Mouse (Mus musculus) liver, embryonic 14.5 days (tissue): ENCODE data around the gene Mrpl3. TPM values are rescaled to one million over a fixed set of nuclear protein-coding genes. Genes with fewer than 3 reads are reported as not detected.
"Not testable (repeated sequence)": the region's sequence is repeated elsewhere in the genome, so short reads cannot be mapped to it uniquely, and the experiment has no call there.

ENCODE experiments used
- ATAC-seq: fragments of 200-750 bp; cut with Nextera tagmentation; 2 replicates; pipeline ENCODE4 v1.8.0; 2017; ENCODE audit warnings: moderate number of reproducible peaks, mild to moderate bottlenecking, moderate library complexity; ENCODE audit not compliant: insufficient read depth
- DNase-seq, 3 experiments: peaks; one replicate each; pipeline ENCODE4 v3.0.0-alpha.2; 2012 to 2013; ENCODE audit warnings: low read depth in 3 of 3, low spot score in 3 of 3
- H3K27ac ChIP-seq: fragments of 300-500 bp; sonication (generic); 2 replicates; pipeline ENCODE4 v1.5.1; 2014; ENCODE audit warnings: moderate library complexity, mild to moderate bottlenecking, control low read depth, inconsistent platforms
- H3K27me3 ChIP-seq: fragments of 300-500 bp; sonication (generic); 2 replicates; pipeline ENCODE4 v1.6.1; 2014; ENCODE audit warnings: mild to moderate bottlenecking, low read length, moderate library complexity; ENCODE audit not compliant: control insufficient read depth, insufficient read depth
- H3K36me3 ChIP-seq: fragments of 300-500 bp; sonication (generic); replicated peaks from 2 replicates; pipeline ENCODE4 v1.6.1; 2014; ENCODE audit warnings: low read depth; ENCODE audit not compliant: control insufficient read depth, insufficient read depth
- H3K4me1 ChIP-seq, 2 experiments: fragments of 200-500 bp in 1 of 2; fragments of 300-500 bp in 1 of 2; sonication (generic) in 1 of 2; replicated peaks; 2 replicates each; pipeline ENCODE4 v1.6.1; 2012 to 2014; ENCODE audit warnings: antibody characterized with exemption in 1 of 2, inconsistent platforms in 1 of 2, low read length in 1 of 2; ENCODE audit not compliant: control insufficient read depth in 2 of 2, insufficient read depth in 2 of 2
- H3K4me2 ChIP-seq: fragments of 300-500 bp; sonication (generic); 2 replicates; pipeline ENCODE4 v1.6.1; 2014; ENCODE audit warnings: low read depth, mild to moderate bottlenecking, control low read depth, moderate library complexity
- H3K4me3 ChIP-seq, 2 experiments: fragments of 200-500 bp in 1 of 2; fragments of 300-500 bp in 1 of 2; sonication (generic) in 1 of 2; 2 replicates each; pipeline ENCODE4 v1.5.1; 2012 to 2014; ENCODE audit warnings: low read depth in 2 of 2, low read length in 2 of 2, mild to moderate bottlenecking in 2 of 2, control low read depth in 1 of 2, inconsistent platforms in 1 of 2, moderate library complexity in 1 of 2; ENCODE audit not compliant: insufficient read depth in 1 of 2
- H3K9ac ChIP-seq: fragments of 300-500 bp; sonication (generic); replicated peaks from 2 replicates; pipeline ENCODE4 v1.6.1; 2014; ENCODE audit warnings: mild to moderate bottlenecking, control low read depth, moderate library complexity
- H3K9me3 ChIP-seq: fragments of 300-500 bp; sonication (generic); 2 replicates; pipeline ENCODE4 v1.6.1; 2016; ENCODE audit warnings: low read length, mixed read lengths; ENCODE audit not compliant: control insufficient read depth
- CTCF ChIP-seq: IDR thresholded peaks from 2 replicates; pipeline ENCODE4 v1.5.1; 2016; ENCODE audit warnings: antibody characterized with exemption, low read depth, control low read depth
- EP300 ChIP-seq: IDR thresholded peaks from 2 replicates; pipeline ENCODE4 v1.6.1; 2016; ENCODE audit warnings: antibody characterized with exemption, low read depth
- WGBS: fragments of 180-500 bp; shearing (Covaris S2); extraction: QIAGEN DNeasy Blood & Tissue Kit; methylation state at CpG from one replicate; pipeline ENCODE4 v1.1.7; 2014; ENCODE audit not compliant: insufficient replicate concordance; 5-methylcytosine and 5-hydroxymethylcytosine counted together
- polyA plus RNA-seq, 2 experiments: library from polyadenylated mRNA; depleted of rRNA in 1 of 2; stranded (reverse) in 1 of 2; unstranded in 1 of 2; fragments of >200 nt; fragmentation: Nextera tagmentation in 1 of 2; extraction: Ambion mirVana in 1 of 2; gene quantifications; 2 replicates each; pipeline versions ENCODE4 v1.2.1 to v1.2.3; 2012 to 2014

Gene Mrpl3
- polyA plus RNA-seq, 2 experiments, result 22.2 to 56.0 TPM

DNA sequence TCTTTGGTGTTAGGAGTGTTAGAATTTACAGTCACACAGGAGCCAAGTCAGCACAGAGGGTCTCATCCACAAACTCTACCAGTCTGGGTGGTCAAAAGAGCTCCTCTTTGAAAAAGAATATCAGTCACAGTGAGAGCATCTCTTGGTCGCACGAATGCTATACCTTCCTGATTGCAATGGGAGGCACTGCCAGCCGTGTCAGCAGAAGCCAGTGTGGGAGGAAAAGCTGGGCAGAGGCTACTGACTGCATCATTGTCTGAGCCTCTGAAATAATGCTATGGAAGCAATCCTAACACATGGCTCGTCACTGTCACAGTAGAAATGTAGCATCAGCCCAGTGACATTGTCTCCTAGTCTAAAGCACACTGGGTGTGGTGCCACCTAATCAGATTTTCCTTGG, 25.4 kb downstream of the Mrpl3 start:
- H3K4me3 ChIP-seq, result no peak overlapping the region
- 62% methylated on average over 4 of the region's 4 CpGs for WGBS

DNA sequence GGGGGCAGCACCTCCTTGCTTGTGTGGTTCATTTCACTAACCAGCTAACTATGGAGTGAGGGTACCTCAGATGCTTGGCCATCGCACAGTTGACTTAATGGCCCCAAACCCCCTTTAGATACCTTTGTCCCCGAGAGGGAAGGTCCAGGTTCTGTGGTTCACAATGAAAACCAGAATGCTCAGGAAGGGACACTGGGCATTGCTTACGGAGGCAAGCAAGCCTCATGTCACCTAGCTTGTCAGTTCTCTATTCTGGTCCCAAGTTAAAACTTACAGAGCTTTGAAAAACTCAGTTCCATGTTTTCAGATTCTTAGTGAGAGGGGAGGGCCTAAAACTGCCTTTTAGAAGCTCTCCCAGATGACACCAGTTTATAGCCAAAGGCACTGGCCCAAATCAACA, 27.2 kb downstream of the Mrpl3 start:
- DNase-seq, result no peak

More for the DNA sequence above, 25.4 kb downstream of the Mrpl3 start:
- no peak for TF ChIP-seq EP300
- no peak for TF ChIP-seq CTCF
- Histone ChIP-seq H3K36me3 (peaks cover 7% of the 10 kb centered on the region; the same call in 1 of the 2 replicates), H3K9ac (no peak overlapping the region), H3K4me2 (no peak overlapping the region), H3K9me3 (no peaks in the 10 kb centered on the region), H3K27ac (no peak overlapping the region), H3K27me3 (no peaks in the 10 kb centered on the region), H3K4me1 (no peaks in the 10 kb centered on the region)
- DNase-seq (no peak), ATAC-seq (no peak)

DNA sequence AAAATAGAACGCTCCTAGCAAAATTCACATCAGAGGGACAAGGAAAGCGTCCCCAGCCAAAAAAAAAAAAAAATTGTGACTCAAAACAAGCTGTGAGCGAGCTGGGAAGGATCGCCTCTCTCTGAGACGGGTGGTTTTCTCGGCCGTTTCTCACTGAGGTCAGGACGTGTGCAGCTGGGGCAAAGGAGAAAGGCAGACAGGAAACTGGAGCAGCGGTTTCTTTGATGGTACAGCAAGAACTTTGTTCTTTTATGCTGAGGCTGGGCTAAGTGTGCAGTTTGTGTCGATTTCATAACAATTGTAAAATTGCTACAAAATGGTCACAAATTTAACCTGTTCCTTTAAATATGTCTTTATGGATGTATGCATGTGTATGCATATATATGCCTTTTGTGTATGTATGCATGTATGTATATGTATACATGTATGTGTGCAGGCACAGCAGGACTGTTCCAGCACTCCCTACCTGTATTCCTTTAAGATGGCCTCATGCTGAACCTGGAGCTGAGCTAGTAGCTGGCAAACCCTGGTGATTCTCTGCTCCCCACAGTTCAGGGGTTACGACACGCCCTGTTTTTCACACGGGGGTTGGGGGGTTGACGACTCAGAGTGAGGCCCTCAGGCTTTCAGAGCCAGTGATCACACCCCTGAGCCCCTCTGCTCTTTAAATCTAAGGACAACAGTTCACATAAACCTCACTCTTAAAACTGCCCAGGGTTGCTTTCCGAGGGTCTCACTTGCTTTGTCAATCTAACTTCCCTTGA, 48.0 kb downstream of the Mrpl3 start:
- Histone ChIP-seq H3K27me3 (no peaks in the 10 kb centered on the region), H3K9me3 (no peaks in the 10 kb centered on the region), H3K4me1 (no peaks in the 10 kb centered on the region), H3K4me3 (no peak overlapping the region), H3K36me3 (no peaks in the 10 kb centered on the region), H3K4me2 (no peak overlapping the region), H3K27ac (no peak overlapping the region), H3K9ac (no peak overlapping the region)
- DNase-seq (no peak), ATAC-seq (no peak)
- 42% methylated on average over 15 of the region's 15 CpGs for WGBS
- TF ChIP-seq CTCF (no peak), EP300 (no peak)

More for the DNA sequence above, 27.2 kb downstream of the Mrpl3 start:
- H3K9ac ChIP-seq, result no peak overlapping the region
- H3K9me3 ChIP-seq, result no peaks in the 10 kb centered on the region
- H3K27ac ChIP-seq, result no peak overlapping the region
- H3K36me3 ChIP-seq, result peaks cover 3% of the 10 kb centered on the region; the same call in 1 of the 2 replicates
- H3K27me3 ChIP-seq, result no peaks in the 10 kb centered on the region
- WGBS, result 81% methylated on average over 3 of the region's 3 CpGs
- H3K4me2 ChIP-seq, result no peak overlapping the region
- no peaks in the 10 kb centered on the region for H3K4me1 ChIP-seq
- ATAC-seq, result no peak
- TF ChIP-seq CTCF (no peak), EP300 (no peak)
- no peak overlapping the region for H3K4me3 ChIP-seq

- no peak overlapping the region for H3K9ac ChIP-seq
- H3K4me3 ChIP-seq, result no peak overlapping the region
- TF ChIP-seq EP300 (no peak), CTCF (no peak)
- H3K4me2 ChIP-seq, result no peak overlapping the region
- WGBS, result 15% methylated on average over 1 of the region's 1 CpGs
- H3K9me3 ChIP-seq, result no peaks in the 10 kb centered on the region
- no peaks in the 10 kb centered on the region for H3K4me1 ChIP-seq
- no peaks in the 10 kb centered on the region for H3K27me3 ChIP-seq
- no peak overlapping the region for H3K27ac ChIP-seq
- DNase-seq (no peak), ATAC-seq (no peak)
- H3K36me3 ChIP-seq, result no peaks in the 10 kb centered on the region
Observed at GRCm38 (mm10) chr9:105101911-105102310, 48.9 kb downstream of the Mrpl3 start.

DNA sequence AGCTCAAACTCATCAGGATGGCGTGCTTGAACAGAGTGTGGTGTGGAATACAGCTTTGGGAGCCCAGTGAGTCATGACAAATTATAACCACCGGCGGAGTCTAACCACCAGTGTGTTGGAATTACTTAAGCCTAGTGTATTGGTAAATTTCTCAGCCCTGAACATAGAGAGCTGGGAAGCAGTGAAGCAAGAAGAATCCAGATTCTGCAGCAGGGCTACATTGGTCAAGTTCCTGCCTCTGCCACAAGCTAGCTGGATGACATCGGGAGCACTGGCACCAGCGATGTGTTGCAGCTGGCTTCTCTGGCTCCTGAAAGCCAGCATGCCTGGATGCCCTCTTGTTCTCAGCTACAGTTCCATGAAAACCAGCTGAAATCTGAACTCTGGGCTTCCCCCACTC, 50.9 kb downstream of the Mrpl3 start:
- no peak overlapping the region for H3K27ac ChIP-seq
- 78% methylated on average over 5 of the region's 5 CpGs for WGBS
- no peaks in the 10 kb centered on the region for H3K27me3 ChIP-seq
- H3K9me3 ChIP-seq, result no peaks in the 10 kb centered on the region
- TF ChIP-seq CTCF, result no peak
- no peak for TF ChIP-seq EP300
- H3K4me2 ChIP-seq, result no peak overlapping the region
- no peaks in the 10 kb centered on the region for H3K36me3 ChIP-seq
- no peaks in the 10 kb centered on the region for H3K4me1 ChIP-seq
- H3K9ac ChIP-seq, result no peak overlapping the region
- no peak for ATAC-seq
- DNase-seq, result no peak
- no peak overlapping the region for H3K4me3 ChIP-seq

- H3K4me1 ChIP-seq, DNase-seq, H3K36me3 ChIP-seq, H3K27me3 ChIP-seq, H3K9me3 ChIP-seq, H3K27ac ChIP-seq, H3K9ac ChIP-seq, H3K4me3 ChIP-seq, H3K4me2 ChIP-seq: not testable (repeated sequence)
- WGBS, result 88% methylated on average over 3 of the region's 3 CpGs
- ATAC-seq, result peak; percentile 35; the same call in 1 of the 2 replicates
Observed at GRCm38 (mm10) chr9:105125206-105125605, 72.2 kb downstream of the Mrpl3 start.
